Mouse (Mus musculus) neutrophil, adult 5-6 weeks (primary cell): Measurements from ENCODE around the gene Gck. TPM values are rescaled to one million over a fixed set of nuclear protein-coding genes. Genes with fewer than 3 reads are reported as not detected.
"Not testable (repeated sequence)": the region's sequence is repeated elsewhere in the genome, so short reads cannot be mapped to it uniquely, and the experiment has no call there.

Experiments used
- ATAC-seq: fragments of 151-379, 151-347 bp; 2 replicates; pipeline ENCODE4 v1.8.0; 2017; ENCODE audit warnings: mild to moderate bottlenecking, moderate TSS enrichment; ENCODE audit not compliant: insufficient number of reproducible peaks, poor library complexity, low FRiP score, severe bottlenecking; ENCODE audit errors: extremely low read depth
- total RNA-seq: library from RNA; stranded (forward); fragments of 200-1000 nt; gene quantifications from 2 replicates; pipeline ENCODE4 v1.2.3, GENCODE M21; 2017

The Gck gene
- total RNA-seq, 1 experiment from 2014 or later = 0.35 TPM

DNA sequence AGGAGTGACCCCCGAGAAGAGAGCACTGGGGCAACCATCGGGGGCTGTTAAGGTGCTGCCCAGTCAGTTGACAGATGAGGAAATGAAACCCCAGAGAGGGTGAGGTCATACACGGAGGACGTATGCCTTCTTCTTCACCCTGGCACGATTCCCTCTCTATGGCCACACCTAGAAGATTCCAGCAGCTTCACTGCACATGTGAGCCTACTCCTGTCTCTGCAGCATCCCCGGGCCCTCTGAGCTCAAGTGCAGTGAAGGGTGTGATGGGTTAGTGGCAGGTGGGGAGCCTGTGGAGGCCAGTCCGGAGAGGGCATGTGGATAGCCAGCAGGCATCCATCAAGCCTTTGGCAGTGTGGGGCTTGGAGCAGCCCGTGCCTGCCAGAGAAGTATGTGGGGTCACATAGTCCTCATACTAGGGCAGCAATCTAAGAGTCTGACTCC lies 57.7 kb downstream of the Gck start:
- ATAC-seq = peak; percentile 46; the same call in 1 of the 2 replicates

- not testable (repeated sequence) for ATAC-seq
Measured at GRCm38 (mm10) chr11:5888563-5888962, 61.3 kb downstream of the Gck start.

DNA sequence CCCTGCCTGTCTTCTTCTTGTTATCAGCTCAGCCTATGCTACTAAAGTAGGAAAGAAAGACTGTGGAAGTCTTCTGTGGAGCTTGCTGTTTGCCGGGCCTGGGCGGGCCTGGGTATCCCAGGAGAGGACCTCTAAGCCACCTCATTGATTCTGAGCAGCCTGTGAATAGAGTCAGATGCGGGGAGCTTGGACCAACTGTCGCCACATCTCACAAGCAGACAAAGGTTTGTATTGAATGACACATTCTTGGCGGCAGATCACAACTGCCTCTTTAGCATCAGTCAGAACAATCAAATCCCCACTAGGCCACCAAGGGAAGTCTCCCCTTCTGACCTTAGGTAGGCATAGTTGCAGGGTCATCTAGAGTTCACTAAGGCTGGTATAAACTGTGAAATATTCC lies 62.6 kb downstream of the Gck start:
- ATAC-seq = no peak

DNA sequence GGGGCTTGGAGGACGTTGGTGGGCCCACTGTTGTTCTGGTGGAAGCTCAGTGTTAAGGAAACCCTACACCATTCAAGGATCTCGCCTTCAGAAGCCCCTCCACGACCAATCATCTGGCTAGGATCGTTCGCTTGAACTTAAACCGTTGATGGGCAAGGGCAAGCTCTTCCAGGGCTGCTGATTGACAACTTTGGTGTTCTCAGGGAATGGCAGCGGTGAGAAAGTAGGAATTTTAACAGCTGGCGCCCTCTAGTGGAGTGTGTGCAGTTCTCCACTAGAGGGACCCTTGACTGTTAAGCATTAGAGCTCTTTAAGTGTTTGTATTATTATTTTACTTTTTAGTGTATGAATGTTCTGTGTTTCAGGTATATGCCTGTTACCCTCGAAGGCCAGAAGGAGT lies 63.7 kb downstream of the Gck start:
- ATAC-seq = peak; percentile 59; the same call in 1 of the 2 replicates

DNA sequence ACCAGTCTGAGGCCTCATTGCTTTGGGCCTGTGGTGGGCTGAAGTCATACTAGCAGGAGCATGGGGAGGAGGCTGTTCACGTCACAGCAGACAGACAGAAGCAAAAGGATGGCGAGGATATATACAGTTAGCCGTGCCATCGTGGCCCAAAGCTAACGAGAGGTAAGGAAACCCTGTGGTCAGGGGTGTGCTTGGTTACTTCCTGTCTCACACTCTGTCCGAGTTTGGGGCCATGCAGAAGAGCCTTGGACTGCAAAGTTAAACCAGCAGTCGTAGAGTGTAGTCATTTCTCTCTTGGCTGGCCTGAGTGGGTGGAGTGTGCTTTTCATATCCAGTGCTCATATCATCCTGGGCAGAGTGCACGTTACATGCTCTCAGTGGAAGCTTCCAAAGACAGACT lies 67.4 kb downstream of the Gck start:
- no peak for ATAC-seq

DNA sequence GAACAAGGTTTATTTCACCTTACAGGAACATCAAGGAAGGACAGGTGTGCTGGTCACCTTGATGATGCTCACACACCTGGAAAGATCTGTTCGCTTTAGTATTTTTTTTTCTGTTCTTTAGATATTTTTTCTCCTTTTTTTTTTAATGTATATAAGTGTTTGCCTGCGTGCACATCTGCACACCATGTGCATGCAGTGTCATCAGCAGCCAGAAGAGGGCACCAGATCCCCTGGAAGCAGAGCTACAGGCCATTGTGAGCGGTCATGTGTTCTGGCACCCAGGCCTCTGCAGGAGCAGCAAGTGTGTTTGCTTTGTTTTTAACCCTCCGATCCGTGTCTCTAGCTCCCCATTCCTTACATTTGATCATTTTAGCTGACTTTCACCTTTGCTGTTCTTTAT lies 70.0 kb downstream of the Gck start:
- 0 out of 2 replicates have a peak, but pooled peaks have one; percentile 18 for ATAC-seq

GRCm38 (mm10) chr11:5878661-5879060 lies 71.2 kb downstream of the Gck start:
- ATAC-seq = no peak

DNA sequence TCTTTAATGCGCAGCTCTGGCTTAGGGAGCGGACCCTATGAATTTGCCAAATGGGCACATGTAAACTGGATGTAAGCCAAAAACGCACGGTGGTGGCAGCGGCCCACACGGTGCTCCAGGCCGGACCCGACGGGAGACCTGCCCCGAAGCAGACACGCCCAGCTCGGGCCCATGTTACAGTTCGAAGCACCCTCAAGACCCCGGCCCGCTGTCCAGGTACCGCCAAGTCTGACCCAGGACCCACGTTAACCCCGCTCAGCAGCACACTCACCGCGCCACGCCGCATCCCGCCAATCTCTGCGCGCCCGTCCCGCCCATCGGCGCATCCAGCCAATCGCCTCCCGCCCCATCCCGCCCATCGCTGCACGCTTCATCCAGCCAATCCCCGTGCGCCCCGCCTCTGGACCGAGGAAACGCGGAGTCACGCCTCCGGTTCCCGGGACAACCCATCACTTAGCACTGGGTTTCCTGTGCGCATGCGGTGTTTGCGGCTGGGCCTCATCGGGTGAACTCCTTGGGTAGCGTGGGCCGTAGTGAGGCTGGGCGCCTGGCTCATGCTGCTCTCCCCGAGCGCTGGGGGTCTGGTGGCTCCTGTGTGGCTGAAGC lies 71.9 kb downstream of the Gck start, which contains the start of gene Pold2:
Gene Pold2, minus strand, starts transcription at position 372 of the 606 bp plus-strand sequence.
- peak; percentile 95 for ATAC-seq

- no peak for ATAC-seq
Measured at GRCm38 (mm10) chr11:5877421-5877820, 72.5 kb downstream of the Gck start.

DNA sequence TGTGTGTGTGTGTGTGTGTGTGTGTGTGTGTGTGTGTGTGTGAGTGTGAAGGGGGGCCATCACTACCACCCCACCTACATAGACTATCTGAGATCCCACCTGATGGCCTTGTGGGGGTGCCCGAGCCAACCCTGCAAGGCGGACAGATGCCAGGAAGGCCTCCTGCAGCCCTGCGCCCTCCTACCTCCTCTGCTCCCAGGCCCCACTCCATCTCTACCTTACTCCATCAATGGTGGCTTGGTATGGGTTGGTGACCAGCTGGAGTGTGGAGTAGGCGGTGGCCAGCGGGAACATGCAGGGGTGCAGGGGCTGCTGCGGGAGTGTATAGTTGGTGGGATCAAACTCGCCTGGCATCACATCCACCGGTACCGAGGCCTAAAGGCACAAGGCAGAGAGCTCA lies 76.7 kb downstream of the Gck start:
- ATAC-seq = no peak

DNA sequence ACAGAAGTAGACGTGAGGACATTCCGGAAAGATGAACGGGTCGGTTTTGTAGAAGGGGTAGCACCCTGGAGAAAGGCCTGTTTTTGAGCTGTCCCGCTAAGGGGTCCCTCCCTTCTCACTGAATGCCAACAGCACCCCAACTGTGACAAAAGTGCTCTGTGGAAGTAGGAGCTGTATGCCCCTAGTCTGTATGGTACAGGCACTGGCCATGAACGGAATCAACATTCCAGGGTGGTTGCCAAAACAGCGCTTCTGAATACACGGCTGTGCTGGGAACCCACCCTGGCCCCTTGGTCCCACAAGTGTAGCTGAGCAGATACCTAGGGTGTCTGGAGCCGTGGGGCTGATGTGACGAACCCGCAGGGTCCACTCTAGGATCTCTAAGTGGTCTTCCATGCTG lies 77.2 kb downstream of the Gck start:
- no peak for ATAC-seq

- ATAC-seq = no peak
Measured at GRCm38 (mm10) chr11:5870069-5870468, 79.8 kb downstream of the Gck start.

- ATAC-seq = no peak
Measured at GRCm38 (mm10) chr11:5869331-5869730, 80.5 kb downstream of the Gck start.

DNA sequence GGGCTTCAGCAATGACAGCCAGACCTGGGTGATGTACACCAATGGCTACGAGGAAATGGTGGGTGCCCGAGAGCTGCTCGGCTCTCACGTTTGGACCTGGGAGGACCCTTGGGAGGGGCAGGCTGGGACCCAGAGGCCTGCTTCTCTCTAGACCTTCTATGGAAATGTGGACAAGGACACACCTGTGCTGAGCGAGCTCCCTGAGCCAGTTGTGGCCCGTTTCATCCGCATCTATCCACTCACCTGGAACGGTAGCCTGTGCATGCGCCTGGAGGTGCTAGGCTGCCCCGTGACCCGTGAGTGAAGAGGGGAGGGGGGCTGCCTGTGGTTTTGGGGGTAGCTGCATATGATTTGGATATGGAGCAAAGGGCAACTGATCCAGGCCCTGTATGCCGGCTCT lies 81.6 kb downstream of the Gck start:
- ATAC-seq = no peak

GRCm38 (mm10) chr11:5867196-5867595 lies 82.7 kb downstream of the Gck start:
- ATAC-seq = no peak

- ATAC-seq = no peak
Measured at GRCm38 (mm10) chr11:5862394-5863105, 87.3 kb downstream of the Gck start.

DNA sequence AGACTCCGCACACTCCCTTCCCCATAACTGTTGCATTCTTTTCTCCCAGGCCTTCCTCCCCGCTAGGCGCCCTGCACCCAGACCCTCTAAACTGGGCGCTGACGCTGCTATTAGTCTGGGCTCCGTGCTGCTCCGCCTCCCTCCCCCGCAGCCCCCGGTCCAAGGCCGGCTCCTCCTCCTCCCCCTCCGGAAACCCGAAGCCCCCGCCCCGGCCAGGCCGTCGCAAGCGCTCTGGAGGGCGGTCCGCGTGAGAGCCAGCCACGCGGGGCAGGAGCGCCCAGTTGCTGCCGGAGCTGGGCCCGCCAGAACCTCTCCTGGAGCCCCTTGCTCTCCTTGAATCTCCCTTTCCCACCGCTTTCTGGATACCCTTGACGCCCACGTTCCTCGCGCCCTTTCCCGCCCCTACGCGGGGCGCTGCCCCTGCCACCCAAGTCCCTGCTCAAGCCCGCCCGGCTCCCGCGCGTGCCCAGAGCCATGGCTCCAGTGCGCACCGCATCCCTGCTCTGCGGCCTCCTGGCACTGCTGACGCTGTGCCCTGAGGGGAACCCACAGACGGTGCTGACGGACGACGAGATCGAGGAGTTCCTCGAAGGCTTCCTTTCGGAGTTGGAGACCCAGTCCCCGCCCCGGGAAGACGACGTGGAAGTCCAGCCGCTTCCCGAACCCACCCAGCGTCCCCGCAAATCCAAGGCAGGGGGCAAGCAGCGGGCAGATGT lies 88.0 kb downstream of the Gck start, which contains the start of gene Aebp1:
Gene Aebp1, plus strand, starts transcription at position 270 of the 716 bp plus-strand sequence.
- no peak for ATAC-seq

GRCm38 (mm10) chr11:5860639-5861038 lies 89.2 kb downstream of the Gck start:
- ATAC-seq = no peak

DNA sequence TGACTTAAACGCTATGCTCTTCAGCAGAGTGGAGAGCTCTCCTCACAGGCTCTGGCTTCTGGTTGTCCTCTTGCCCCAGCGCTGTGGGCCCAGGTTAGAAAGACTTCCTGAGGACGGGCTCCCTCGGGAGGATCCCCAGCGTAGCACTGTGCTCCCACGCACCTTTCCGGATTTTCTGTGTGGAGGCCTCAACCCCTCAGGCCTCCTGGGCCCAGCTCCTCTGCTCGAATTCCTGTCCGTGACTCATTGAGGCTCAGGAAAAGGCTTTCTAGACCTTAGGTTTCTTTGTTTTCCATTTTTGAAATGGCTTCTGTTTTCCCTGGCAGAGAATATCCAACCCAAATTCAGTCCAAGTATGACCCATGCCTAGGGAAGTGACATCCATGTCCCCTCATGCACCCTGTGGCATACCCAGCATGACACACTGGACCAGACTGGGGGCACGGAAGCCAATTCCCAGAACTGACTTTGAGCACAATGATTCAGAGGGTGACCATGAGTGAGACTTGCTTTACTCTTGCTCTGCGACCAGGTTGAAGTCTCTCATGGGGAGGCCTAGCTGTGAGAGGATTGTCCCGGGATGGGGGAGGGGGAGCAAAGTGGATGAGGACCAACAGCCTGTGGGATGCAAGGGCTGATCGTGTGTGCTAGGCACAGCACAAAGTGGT lies 89.9 kb downstream of the Gck start:
- ATAC-seq = no peak
